Mouse (Mus musculus) spleen, adult 2 months (tissue): ENCODE data around the gene Skor1.

Experiments used
- CTCF ChIP-seq: fragments of 200-500 bp; IDR thresholded peaks from 2 replicates; pipeline ENCODE4 v1.5.1; 2011; ENCODE audit warnings: mild to moderate bottlenecking, inconsistent platforms; ENCODE audit not compliant: insufficient read depth, insufficient read length, insufficient replicate concordance; ENCODE audit errors: extremely low read depth
- POLR2A ChIP-seq: fragments of 200-500 bp; IDR thresholded peaks from 2 replicates; pipeline ENCODE4 v1.6.1; 2011; ENCODE audit warnings: low read depth, low read length, inconsistent platforms

- no peak for TF ChIP-seq CTCF
- no peak for TF ChIP-seq POLR2A
Measured at GRCm38 (mm10) chr9:63099876-63100275, 48.9 kb downstream of the Skor1 start.
